Mouse (Mus musculus) small intestine, adult 2 months (tissue): ENCODE data around the gene Zgrf1.

Source experiments
- CTCF ChIP-seq: fragments of 200-500 bp; IDR thresholded peaks from 2 replicates; pipeline ENCODE4 v1.5.1; 2012; ENCODE audit warnings: low read depth, mild to moderate bottlenecking, control low read depth, inconsistent platforms, low read length, moderate library complexity, mixed read lengths; ENCODE audit not compliant: insufficient replicate concordance, insufficient read length; ENCODE audit errors: extremely low read depth
- POLR2A ChIP-seq: fragments of 200-500 bp; IDR thresholded peaks from 2 replicates; pipeline ENCODE4 v1.6.1; 2012; ENCODE audit warnings: low read depth, mild to moderate bottlenecking, control low read depth, inconsistent platforms, low read length, moderate library complexity

DNA sequence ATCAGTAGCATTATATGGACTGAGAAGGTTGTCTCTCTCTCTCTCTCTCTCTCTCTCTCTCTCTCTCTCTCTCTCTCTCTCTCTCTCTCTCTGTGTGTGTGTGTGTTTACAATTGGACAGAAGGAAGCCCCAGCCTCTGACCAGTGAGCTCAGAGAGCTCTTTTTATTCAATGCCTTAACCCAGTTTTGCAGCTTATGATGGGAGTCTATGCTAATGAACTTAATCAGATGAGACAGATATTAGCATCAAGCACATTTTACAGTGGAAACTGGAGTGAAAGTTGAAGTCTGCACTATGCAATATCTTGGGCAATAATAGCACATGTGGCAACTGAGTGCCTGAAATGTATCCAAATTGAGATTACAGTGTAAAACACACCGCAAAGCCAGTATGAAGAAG lies 38.0 kb upstream of the Zgrf1 start:
- TF ChIP-seq CTCF, result no peak
- no peak for TF ChIP-seq POLR2A
